Mouse (Mus musculus) heart, postnatal 0 days (tissue): ENCODE data around the gene Peli2. TPM values are rescaled to one million over a fixed set of nuclear protein-coding genes. Genes with fewer than 3 reads are reported as not detected.

Source experiments
- ATAC-seq: fragments of 200-750 bp; cut with Nextera tagmentation; 2 replicates; pipeline ENCODE4 v1.8.0; 2017; ENCODE audit warnings: low read depth, moderate number of reproducible peaks, moderate library complexity; ENCODE audit not compliant: insufficient read depth
- DNase-seq: peaks from one replicate; pipeline ENCODE4 v3.0.0-alpha.2; 2016; ENCODE audit warnings: low spot score
- H3K27ac ChIP-seq: fragments of 300-500 bp; sonication (generic); 2 replicates; pipeline ENCODE4 v1.5.1; 2014; ENCODE audit warnings: low read depth, mild to moderate bottlenecking
- H3K27me3 ChIP-seq: fragments of 300-500 bp; sonication (generic); 2 replicates; pipeline ENCODE4 v1.6.1; 2014; ENCODE audit warnings: low read length, mixed read lengths; ENCODE audit not compliant: control insufficient read depth, insufficient read depth
- H3K36me3 ChIP-seq: fragments of 300-500 bp; sonication (generic); replicated peaks from 2 replicates; pipeline ENCODE4 v1.6.1; 2014; ENCODE audit warnings: low read length, mixed read lengths; ENCODE audit not compliant: control insufficient read depth, insufficient read depth
- H3K4me1 ChIP-seq: fragments of 300-500 bp; sonication (generic); 2 replicates; pipeline ENCODE4 v1.6.1; 2014; ENCODE audit warnings: antibody characterized with exemption; ENCODE audit not compliant: control insufficient read depth, insufficient read depth
- H3K4me2 ChIP-seq: fragments of 300-500 bp; sonication (generic); 2 replicates; pipeline ENCODE4 v1.6.1; 2014; ENCODE audit warnings: low read depth, mild to moderate bottlenecking, low read length, moderate library complexity
- H3K4me3 ChIP-seq: fragments of 300-500 bp; sonication (generic); 2 replicates; pipeline ENCODE4 v1.5.1; 2014; ENCODE audit warnings: low read depth, low read length
- H3K9ac ChIP-seq: fragments of 300-500 bp; sonication (generic); replicated peaks from 2 replicates; pipeline ENCODE4 v1.6.1; 2014; ENCODE audit warnings: low read depth, low read length, mixed read lengths
- H3K9me3 ChIP-seq: fragments of 300-500 bp; sonication (generic); replicated peaks from 2 replicates; pipeline ENCODE4 v1.6.1; 2016; ENCODE audit warnings: low read length; ENCODE audit not compliant: control insufficient read depth
- CTCF ChIP-seq: IDR thresholded peaks from 2 replicates; pipeline ENCODE4 v1.5.1; 2016; ENCODE audit warnings: antibody characterized with exemption, control low read depth, low read depth
- EP300 ChIP-seq: IDR thresholded peaks from 2 replicates; pipeline ENCODE4 v1.6.1; 2016; ENCODE audit warnings: antibody characterized with exemption, low read depth
- WGBS: fragments of 180-500 bp; shearing (Covaris S2); extraction: QIAGEN DNeasy Blood & Tissue Kit; methylation state at CpG from one replicate; pipeline ENCODE4 v1.1.7; 2014; 5-methylcytosine and 5-hydroxymethylcytosine counted together
- polyA plus RNA-seq: library from polyadenylated mRNA; unstranded; fragments of >200 nt; fragmentation: Nextera tagmentation; extraction: Ambion mirVana; gene quantifications from 2 replicates; pipeline ENCODE4 v1.2.1, GENCODE M21; 2015
- total RNA-seq: library from RNA; depleted of rRNA; stranded (reverse); fragments of >200 nt; gene quantifications from 2 replicates; pipeline ENCODE4 v1.2.3, GENCODE M21; 2014; ENCODE audit warnings: low replicate concordance

Gene Peli2
- total and polyA plus RNA-seq, 2 experiments from 2014 or later, result 2.1 to 18.2 TPM

DNA sequence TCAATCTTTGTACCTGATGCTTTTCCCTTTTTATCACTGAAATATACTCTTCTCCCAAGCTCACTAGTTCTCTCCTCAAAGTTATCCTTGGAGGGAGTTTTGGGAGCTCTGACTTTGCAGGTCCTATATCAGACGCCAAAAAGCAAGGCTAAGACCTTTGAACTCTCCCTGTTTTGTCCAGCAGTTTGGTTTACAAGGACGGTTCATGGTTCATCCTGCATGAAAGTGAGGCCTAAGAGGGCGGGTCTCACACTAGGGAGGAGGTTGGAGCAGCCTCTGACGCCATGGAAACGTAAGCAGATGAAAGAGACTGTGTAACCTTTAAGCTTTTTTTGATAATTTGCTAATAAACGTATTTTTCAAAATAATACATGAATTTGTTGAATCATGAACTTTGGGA is 22.4 kb upstream of the Peli2 start:
- WGBS, result 59% methylated on average over 6 of the region's 6 CpGs
- DNase-seq, result no peak
- Histone ChIP-seq H3K4me2 (no peak overlapping the region), H3K36me3 (no peaks in the 10 kb centered on the region), H3K27me3 (no peaks in the 10 kb centered on the region), H3K4me3 (no peak overlapping the region), H3K9ac (no peak overlapping the region), H3K9me3 (0 out of 2 replicates have a peak, but pooled peaks cover 1% of the 10 kb centered on the region), H3K4me1 (no peaks in the 10 kb centered on the region), H3K27ac (no peak overlapping the region)
- no peak for ATAC-seq
- no peak for TF ChIP-seq CTCF
- no peak for TF ChIP-seq EP300

DNA sequence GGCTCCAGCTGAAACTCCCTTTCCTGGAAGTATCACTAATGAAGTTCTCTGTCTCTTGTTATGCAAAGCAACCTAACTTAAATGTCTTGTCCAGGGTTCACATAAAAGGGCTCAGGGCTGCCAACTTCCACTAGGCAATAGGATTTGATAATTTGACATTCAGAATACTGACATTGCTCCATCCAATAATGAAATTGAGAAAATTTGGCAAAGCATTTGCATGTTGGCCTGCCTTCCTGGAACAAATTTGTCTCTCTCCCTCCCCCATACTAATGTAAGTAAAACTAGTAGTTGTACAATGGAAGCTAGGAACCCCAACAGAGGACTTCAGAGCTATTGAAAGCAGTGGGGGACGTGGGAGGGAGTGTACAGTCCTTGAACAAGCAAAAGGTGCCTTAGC is 21.3 kb upstream of the Peli2 start:
- no peaks in the 10 kb centered on the region for H3K4me1 ChIP-seq
- H3K36me3 ChIP-seq, result no peaks in the 10 kb centered on the region
- TF ChIP-seq EP300 (no peak), CTCF (no peak)
- H3K27ac ChIP-seq, result no peak overlapping the region
- DNase-seq (no peak), ATAC-seq (no peak)
- H3K9ac ChIP-seq, result no peak overlapping the region
- H3K9me3 ChIP-seq, result no peaks in the 10 kb centered on the region
- no peaks in the 10 kb centered on the region for H3K27me3 ChIP-seq
- H3K4me3 ChIP-seq, result no peak overlapping the region
- H3K4me2 ChIP-seq, result no peak overlapping the region
- 48% methylated on average over 1 of the region's 1 CpGs for whole genome bisulfite sequencing

DNA sequence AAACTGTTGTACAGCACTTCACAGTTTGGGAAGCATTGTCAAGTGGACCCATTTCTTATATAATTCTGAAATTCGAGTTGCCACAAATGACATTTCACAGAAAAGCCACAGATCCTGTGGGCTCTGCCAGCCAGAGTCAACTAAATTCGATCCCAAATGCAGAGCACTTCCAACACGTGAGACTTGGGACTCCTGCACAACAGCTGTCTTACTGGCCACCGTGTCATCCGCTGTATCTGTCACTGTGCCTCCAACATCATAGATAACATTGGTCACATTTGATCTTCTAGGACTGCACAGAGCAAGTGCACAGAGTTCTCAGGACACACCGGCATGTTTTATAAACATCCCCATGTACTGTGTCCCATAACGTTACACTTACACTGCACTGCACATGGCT is 14.2 kb upstream of the Peli2 start:
- H3K27ac ChIP-seq, result no peak overlapping the region
- DNase-seq (no peak), ATAC-seq (no peak)
- TF ChIP-seq EP300 (no peak), CTCF (no peak)
- no peaks in the 10 kb centered on the region for H3K9me3 ChIP-seq
- 74% methylated on average over 7 of the region's 7 CpGs for WGBS
- H3K4me2 ChIP-seq, result no peak overlapping the region
- no peak overlapping the region for H3K4me3 ChIP-seq
- H3K9ac ChIP-seq, result no peak overlapping the region
- H3K27me3 ChIP-seq, result no peaks in the 10 kb centered on the region
- H3K36me3 ChIP-seq, result no peaks in the 10 kb centered on the region
- H3K4me1 ChIP-seq, result no peaks in the 10 kb centered on the region

DNA sequence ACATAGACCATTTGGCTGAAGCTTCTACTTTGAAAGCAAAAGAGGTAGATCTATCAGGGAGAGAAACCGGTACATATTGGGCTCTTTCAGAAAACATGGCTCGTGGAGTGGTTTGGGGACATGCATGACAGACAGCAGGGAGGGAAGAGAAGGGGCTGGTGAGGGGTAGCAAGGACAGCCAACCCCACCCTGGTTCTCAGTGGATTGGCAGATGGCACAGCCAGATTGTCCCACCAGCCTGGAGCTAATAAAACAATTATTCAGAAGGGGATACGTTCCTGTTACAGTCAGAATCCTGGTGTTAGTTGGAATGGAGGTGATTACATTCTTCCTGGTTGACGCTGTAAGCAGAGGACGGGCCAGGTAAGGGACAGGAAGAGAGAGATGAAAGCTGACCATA is 2.6 kb upstream of the Peli2 start:
- H3K36me3 ChIP-seq, result no peaks in the 10 kb centered on the region
- H3K9ac ChIP-seq, result no peak overlapping the region
- no peak overlapping the region for H3K27ac ChIP-seq
- WGBS, result 74% methylated on average over 5 of the region's 5 CpGs
- H3K4me2 ChIP-seq, result no peak overlapping the region
- ATAC-seq (no peak), DNase-seq (no peak)
- H3K4me1 ChIP-seq, result peaks cover 4% of the 10 kb centered on the region; the same call in 1 of the 2 replicates
- H3K9me3 ChIP-seq, result no peaks in the 10 kb centered on the region
- TF ChIP-seq EP300, result no peak
- TF ChIP-seq CTCF, result no peak
- peaks cover 23% of the 10 kb centered on the region for H3K27me3 ChIP-seq
- no peak overlapping the region for H3K4me3 ChIP-seq

DNA sequence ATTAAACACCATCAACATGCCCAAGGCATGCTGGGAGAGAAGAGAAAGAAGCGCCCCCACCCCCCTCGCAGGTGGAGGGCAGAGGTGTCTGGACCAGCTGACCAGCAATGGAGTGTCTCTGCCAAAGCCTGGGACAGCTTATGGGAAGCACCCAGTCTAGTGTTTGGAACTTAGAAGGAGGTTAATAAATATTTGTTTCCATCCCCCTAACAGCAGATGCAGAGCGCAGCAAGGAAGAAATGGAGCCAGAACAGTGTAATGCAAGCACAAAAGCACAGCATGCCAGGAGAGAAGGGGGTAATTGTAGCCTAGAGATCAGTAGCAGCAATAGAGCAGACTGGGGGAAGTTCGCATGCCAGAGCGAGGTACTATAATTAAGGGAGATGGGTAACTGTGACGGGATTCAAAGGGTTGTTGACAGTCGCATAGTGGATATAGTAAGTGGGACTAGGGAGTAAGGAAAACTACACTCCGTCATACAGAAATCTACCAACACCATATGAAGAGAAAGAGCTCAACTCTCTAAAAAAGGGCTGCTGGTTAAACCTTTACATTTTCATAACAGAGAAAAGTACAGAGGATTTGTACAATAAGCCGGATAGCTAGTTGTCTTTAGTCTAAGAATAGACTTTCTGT is 1.5 kb upstream of the Peli2 start:
- ATAC-seq (no peak), DNase-seq (no peak)
- Histone ChIP-seq H3K4me2 (peak overlapping the region; percentile 16; the same call in 1 of the 2 replicates), H3K27ac (no peak overlapping the region), H3K4me1 (peaks cover 4% of the 10 kb centered on the region; the same call in 1 of the 2 replicates), H3K36me3 (no peaks in the 10 kb centered on the region), H3K9me3 (no peaks in the 10 kb centered on the region), H3K9ac (no peak overlapping the region), H3K4me3 (no peak overlapping the region), H3K27me3 (peaks cover 27% of the 10 kb centered on the region)
- TF ChIP-seq EP300 (no peak), CTCF (no peak)
- WGBS, result 19% methylated on average over 9 of the region's 9 CpGs

DNA sequence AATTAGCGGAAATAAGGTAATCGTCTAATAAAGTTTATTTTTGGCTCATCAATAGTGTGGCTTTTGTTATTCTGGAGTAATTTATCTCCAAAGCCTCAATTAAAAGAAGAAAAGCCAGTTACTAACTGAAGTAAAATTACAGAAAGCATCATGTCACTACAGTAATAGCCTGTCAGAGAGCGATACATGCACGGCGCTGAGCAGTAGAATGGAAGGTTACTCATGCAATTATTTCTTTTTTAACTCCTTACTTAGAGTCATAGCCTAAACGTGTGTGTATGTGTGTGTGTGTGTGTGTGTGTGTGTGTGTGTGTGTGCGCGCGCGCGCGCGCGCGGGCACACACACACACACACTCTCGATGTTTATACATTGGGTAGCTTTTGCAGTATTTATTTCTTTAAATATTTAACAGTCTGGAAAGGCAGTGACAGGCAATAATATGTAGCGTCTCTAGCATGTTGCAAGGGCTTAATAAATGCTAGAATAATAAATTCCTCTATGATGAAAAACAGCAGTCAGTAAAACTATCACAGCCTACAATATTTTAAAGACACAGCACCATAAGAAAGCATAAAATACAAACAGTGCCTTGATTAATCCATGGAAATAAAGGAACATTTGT is 864 bp upstream of the Peli2 start:
- Histone ChIP-seq H3K4me2 (peak overlapping the region; percentile 96), H3K27me3 (peaks cover 32% of the 10 kb centered on the region), H3K4me3 (peak overlapping the region; percentile 87), H3K4me1 (peaks cover 4% of the 10 kb centered on the region; the same call in 1 of the 2 replicates), H3K36me3 (no peaks in the 10 kb centered on the region), H3K9me3 (no peaks in the 10 kb centered on the region), H3K27ac (no peak overlapping the region), H3K9ac (no peak overlapping the region; the same call in 1 of the 2 replicates)
- 25% methylated on average over 17 of the region's 17 CpGs for WGBS
- DNase-seq (no peak), ATAC-seq (no peak)
- TF ChIP-seq EP300 (no peak), CTCF (no peak)
